In genomic region chr16:96488038-96488437, GRCm38 (mm10) we compare ENCODE assay signal across 20 mouse cellular contexts. TPM values are rescaled to one million over a fixed set of nuclear protein-coding genes. Genes with fewer than 3 reads are reported as not detected.
"Had no signal": no experiment of that assay in that cellular context is flagged by ENCODE, and none has a peak within 500 bp of the region (broad histone marks: within the 10 kb centered on the region; RNA-seq: fewer than 3 reads in every experiment).

No protein-coding gene starts in this region.

- H3K4me1 ChIP-seq: liver, embryonic 13.5 days; liver, embryonic 15.5 days; lung, embryonic 15.5 days; megakaryocyte, embryonic 14.5 days; neural tube, embryonic 13.5 days; stomach, embryonic 15.5 days had no signal

- H3K36me3 ChIP-seq: liver, embryonic 13.5 days; liver, embryonic 15.5 days; lung, embryonic 15.5 days; midbrain, embryonic 13.5 days; neural tube, embryonic 13.5 days; stomach, embryonic 15.5 days had no signal

- H3K4me3 ChIP-seq: liver, embryonic 13.5 days; liver, embryonic 15.5 days; lung, embryonic 15.5 days; megakaryocyte, embryonic 14.5 days; midbrain, embryonic 13.5 days; neural tube, embryonic 13.5 days; stomach, embryonic 15.5 days had no signal

- H3K27me3 ChIP-seq: liver, embryonic 13.5 days; liver, embryonic 15.5 days; lung, embryonic 15.5 days; midbrain, embryonic 13.5 days; neural tube, embryonic 13.5 days; stomach, embryonic 15.5 days had no signal

- H3K9me3 ChIP-seq: liver, embryonic 13.5 days; liver, embryonic 15.5 days; lung, embryonic 15.5 days; midbrain, embryonic 13.5 days; neural tube, embryonic 13.5 days; stomach, embryonic 15.5 days had no signal

- ATAC-seq: liver, postnatal 0 days; lung, postnatal 0 days had no signal

- H3K27ac ChIP-seq: liver, embryonic 13.5 days; liver, embryonic 15.5 days; lung, embryonic 15.5 days; macrophage; stomach, embryonic 15.5 days; stomach, postnatal 0 days had no signal

- H3K4me2 ChIP-seq: liver, embryonic 13.5 days; liver, embryonic 15.5 days; lung, embryonic 15.5 days; midbrain, embryonic 13.5 days; neural tube, embryonic 13.5 days; stomach, embryonic 15.5 days had no signal

- H3K9ac ChIP-seq: liver, embryonic 13.5 days; liver, embryonic 15.5 days; liver, postnatal 0 days; lung, embryonic 15.5 days; midbrain, embryonic 13.5 days; neural tube, embryonic 13.5 days; stomach, embryonic 15.5 days had no signal

- DNase-seq: liver, embryonic 13.5 days; liver, postnatal 0 days; lung, adult 2 months; lung, postnatal 14 days; lung, postnatal 36 days; right cerebral cortex, postnatal 14 days; thymus, adult 2 months; thymus, postnatal 25 days; thymus, postnatal 4 days had no signal

RNA-seq across cellular contexts. Expression of gene Pcp4, which starts 20.6 kb away (rescaled TPM):
- polyA plus RNA-seq: liver, postnatal 0 days; macrophage; testis, adult 2 months; thymus, adult 2 months had no signal

RNA-seq across cellular contexts. Expression of gene Itgb2l, which starts 44.6 kb away (rescaled TPM):
- polyA plus RNA-seq: midbrain, embryonic 13.5 days; neural tube, embryonic 11.5 days; neural tube, embryonic 13.5 days; testis, adult 2 months had no signal
